Mouse (Mus musculus): ENCODE measurements at regions not wholly inside any gene's neighbourhood (a gene's known extent, or its start where the extent isn't known, plus 50 kb on each side); places are given as distances from the start of the nearest gene placed in this dataset.

GRCm38 (mm10) chr5:91792732-91793131, 170.1 kb downstream of the Rchy1 start:
- H3K4me3 ChIP-seq (ENCODE audit: insufficient read depth in 1 of 2, low read depth in 2 of 2, low read length in 2 of 2), result no peak overlapping the region
- no peak overlapping the region for H3K9ac ChIP-seq (replicated peaks)
- H3K4me2 ChIP-seq (ENCODE audit: low read depth), result no peak overlapping the region
- H3K4me1 ChIP-seq (replicated peaks; ENCODE audit: control insufficient read depth in 2 of 2, insufficient read depth in 2 of 2, low read length in 1 of 2), result no peaks in the 10 kb centered on the region
- H3K27me3 ChIP-seq (ENCODE audit: control insufficient read depth, insufficient read depth, low read length), result no peaks in the 10 kb centered on the region
- H3K9me3 ChIP-seq (ENCODE audit: control insufficient read depth, low read length), result no peaks in the 10 kb centered on the region
- H3K36me3 ChIP-seq (replicated peaks; ENCODE audit: control insufficient read depth, insufficient read depth, low read depth), result no peaks in the 10 kb centered on the region
- TF ChIP-seq EP300 (IDR thresholded peaks at IDR 0.05; ENCODE audit: low read depth) (no peak), CTCF (IDR thresholded peaks at IDR 0.05; ENCODE audit: low read depth) (no peak)
- H3K27ac ChIP-seq, result no peak overlapping the region
- DNase-seq (ENCODE audit: low read depth in 3 of 3, low spot score in 3 of 3) (no peak), ATAC-seq (ENCODE audit: insufficient read depth) (no peak)
- WGBS (ENCODE audit: insufficient replicate concordance), result 73% methylated on average over 6 of the region's 6 CpGs

GRCm38 (mm10) chr5:91790412-91790811, 172.5 kb downstream of the Rchy1 start:
- no peak for ATAC-seq (ENCODE audit: insufficient read depth)
- Histone ChIP-seq H3K27me3 (ENCODE audit: control insufficient read depth, insufficient read depth, low read length) (no peaks in the 10 kb centered on the region), H3K4me3 (ENCODE audit: insufficient read depth in 1 of 2, low read depth in 2 of 2, low read length in 2 of 2) (no peak overlapping the region), H3K36me3 (replicated peaks; ENCODE audit: control insufficient read depth, insufficient read depth, low read depth) (no peaks in the 10 kb centered on the region), H3K4me1 (replicated peaks; ENCODE audit: control insufficient read depth in 2 of 2, insufficient read depth in 2 of 2, low read length in 1 of 2) (no peaks in the 10 kb centered on the region), H3K9me3 (ENCODE audit: control insufficient read depth, low read length) (no peaks in the 10 kb centered on the region), H3K4me2 (ENCODE audit: low read depth) (no peak overlapping the region), H3K27ac (no peak overlapping the region), H3K9ac (replicated peaks) (no peak overlapping the region)
- 33% methylated on average over 2 of the region's 2 CpGs for WGBS (ENCODE audit: insufficient replicate concordance)
- no peak for DNase-seq (ENCODE audit: low read depth in 3 of 3, low spot score in 3 of 3)
- TF ChIP-seq EP300 (IDR thresholded peaks at IDR 0.05; ENCODE audit: low read depth) (no peak), CTCF (IDR thresholded peaks at IDR 0.05; ENCODE audit: low read depth) (no peak)

- Histone ChIP-seq H3K4me3 (ENCODE audit: insufficient read depth in 1 of 2, low read depth in 2 of 2, low read length in 2 of 2) (no peak overlapping the region), H3K27me3 (ENCODE audit: control insufficient read depth, insufficient read depth, low read length) (no peaks in the 10 kb centered on the region), H3K27ac (no peak overlapping the region), H3K4me2 (ENCODE audit: low read depth) (no peak overlapping the region), H3K36me3 (replicated peaks; ENCODE audit: control insufficient read depth, insufficient read depth, low read depth) (no peaks in the 10 kb centered on the region), H3K4me1 (replicated peaks; ENCODE audit: control insufficient read depth in 2 of 2, insufficient read depth in 2 of 2, low read length in 1 of 2) (no peaks in the 10 kb centered on the region), H3K9me3 (ENCODE audit: control insufficient read depth, low read length) (no peaks in the 10 kb centered on the region), H3K9ac (replicated peaks) (no peak overlapping the region)
- DNase-seq (ENCODE audit: low read depth in 3 of 3, low spot score in 3 of 3), result no peak
- TF ChIP-seq EP300 (IDR thresholded peaks at IDR 0.05; ENCODE audit: low read depth), result no peak
- no peak for TF ChIP-seq CTCF (IDR thresholded peaks at IDR 0.05; ENCODE audit: low read depth)
- WGBS (ENCODE audit: insufficient replicate concordance), result 81% methylated on average over 8 of the region's 8 CpGs
- ATAC-seq (ENCODE audit: insufficient read depth), result no peak
Measured at GRCm38 (mm10) chr5:91783966-91784365, 178.9 kb downstream of the Rchy1 start.

GRCm38 (mm10) chr5:91776971-91777370, 185.9 kb downstream of the Rchy1 start:
- Histone ChIP-seq H3K36me3 (replicated peaks; ENCODE audit: control insufficient read depth, insufficient read depth, low read depth) (no peaks in the 10 kb centered on the region), H3K9ac (replicated peaks) (no peak overlapping the region), H3K4me1 (replicated peaks; ENCODE audit: control insufficient read depth in 2 of 2, insufficient read depth in 2 of 2, low read length in 1 of 2) (no peaks in the 10 kb centered on the region), H3K27me3 (ENCODE audit: control insufficient read depth, insufficient read depth, low read length) (no peaks in the 10 kb centered on the region), H3K4me3 (ENCODE audit: insufficient read depth in 1 of 2, low read depth in 2 of 2, low read length in 2 of 2) (no peak overlapping the region), H3K27ac (no peak overlapping the region), H3K9me3 (ENCODE audit: control insufficient read depth, low read length) (no peaks in the 10 kb centered on the region), H3K4me2 (ENCODE audit: low read depth) (no peak overlapping the region)
- ATAC-seq (ENCODE audit: insufficient read depth), result no peak
- DNase-seq (ENCODE audit: low read depth in 3 of 3, low spot score in 3 of 3), result no peak
- no peak for TF ChIP-seq EP300 (IDR thresholded peaks at IDR 0.05; ENCODE audit: low read depth)
- TF ChIP-seq CTCF (IDR thresholded peaks at IDR 0.05; ENCODE audit: low read depth), result no peak

GRCm38 (mm10) chr5:91774065-91774464, 188.8 kb downstream of the Rchy1 start:
- Histone ChIP-seq H3K4me3 (ENCODE audit: insufficient read depth in 1 of 2, low read depth in 2 of 2, low read length in 2 of 2) (no peak overlapping the region), H3K9me3 (ENCODE audit: control insufficient read depth, low read length) (no peaks in the 10 kb centered on the region), H3K4me1 (replicated peaks; ENCODE audit: control insufficient read depth in 2 of 2, insufficient read depth in 2 of 2, low read length in 1 of 2) (no peaks in the 10 kb centered on the region), H3K9ac (replicated peaks) (no peak overlapping the region), H3K4me2 (ENCODE audit: low read depth) (no peak overlapping the region), H3K27me3 (ENCODE audit: control insufficient read depth, insufficient read depth, low read length) (no peaks in the 10 kb centered on the region), H3K36me3 (replicated peaks; ENCODE audit: control insufficient read depth, insufficient read depth, low read depth) (no peaks in the 10 kb centered on the region), H3K27ac (no peak overlapping the region)
- no peak for DNase-seq (ENCODE audit: low read depth in 3 of 3, low spot score in 3 of 3)
- 64% methylated on average over 3 of the region's 3 CpGs for WGBS (ENCODE audit: insufficient replicate concordance)
- no peak for TF ChIP-seq EP300 (IDR thresholded peaks at IDR 0.05; ENCODE audit: low read depth)
- no peak for TF ChIP-seq CTCF (IDR thresholded peaks at IDR 0.05; ENCODE audit: low read depth)
- no peak for ATAC-seq (ENCODE audit: insufficient read depth)
